Mouse (Mus musculus): ENCODE results near the gene Ctr9. TPM values are rescaled to one million over a fixed set of nuclear protein-coding genes. Genes with fewer than 3 reads are reported as not detected.
A peak's percentile ranks its signal among the peaks of the same experiment; 100 is the strongest.

The Ctr9 gene
- total RNA-seq, 2 experiments from 2014 or later, result 48.2 to 58.8 TPM

DNA sequence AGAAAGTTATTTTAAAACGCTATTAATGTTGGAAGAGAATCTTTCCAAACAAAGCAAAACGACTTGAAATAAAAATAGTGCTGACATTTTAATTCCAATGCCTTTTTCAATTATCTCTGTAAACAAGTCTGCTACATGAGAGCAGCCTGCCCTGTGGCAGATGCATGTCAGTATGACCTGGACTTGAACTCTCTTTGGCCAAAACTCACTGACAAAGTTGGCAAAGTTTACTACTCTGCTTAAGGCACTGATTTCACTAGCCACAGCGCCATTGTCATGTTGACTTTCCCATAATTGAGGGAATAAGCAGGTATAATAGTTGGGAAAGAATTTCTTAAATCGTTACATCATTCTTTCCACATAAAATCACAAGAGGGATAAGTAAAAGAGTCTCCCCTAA is 7.9 kb upstream of the Ctr9 start:
- intact Hi-C loops (cut with DNase I), result no loop called here
- DNase-seq (ENCODE audit: extremely low spot score in 1 of 2, low spot score in 2 of 2), result no peak

DNA sequence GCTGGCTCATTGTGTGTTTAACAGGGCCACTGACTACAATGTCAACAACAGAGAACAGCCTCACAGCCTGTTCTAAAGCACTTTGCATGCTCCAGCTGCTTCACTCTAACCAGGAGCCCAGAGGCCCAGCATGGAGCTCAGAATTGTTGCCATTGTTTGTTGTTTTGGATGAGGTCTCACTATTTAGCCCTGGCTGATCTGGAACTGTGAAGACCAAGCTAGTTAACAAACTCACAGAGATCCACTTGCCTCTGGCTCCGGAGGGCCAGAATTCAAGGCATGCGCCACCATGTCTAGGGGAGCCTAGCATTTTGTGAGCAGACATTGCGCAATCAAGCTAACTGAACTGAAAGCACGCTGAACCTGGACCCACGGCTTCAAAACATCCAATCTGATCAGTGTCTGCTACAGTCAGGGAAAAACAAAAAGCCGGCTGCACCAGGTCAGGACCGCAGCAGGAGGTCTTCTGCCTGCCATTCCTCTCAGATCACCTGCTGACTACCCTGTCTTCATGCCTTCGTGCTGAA is 4.6 kb upstream of the Ctr9 start:
- intact Hi-C loops (cut with DNase I), result no loop called here
- no peak for DNase-seq (ENCODE audit: extremely low spot score in 1 of 2, low spot score in 2 of 2)

DNA sequence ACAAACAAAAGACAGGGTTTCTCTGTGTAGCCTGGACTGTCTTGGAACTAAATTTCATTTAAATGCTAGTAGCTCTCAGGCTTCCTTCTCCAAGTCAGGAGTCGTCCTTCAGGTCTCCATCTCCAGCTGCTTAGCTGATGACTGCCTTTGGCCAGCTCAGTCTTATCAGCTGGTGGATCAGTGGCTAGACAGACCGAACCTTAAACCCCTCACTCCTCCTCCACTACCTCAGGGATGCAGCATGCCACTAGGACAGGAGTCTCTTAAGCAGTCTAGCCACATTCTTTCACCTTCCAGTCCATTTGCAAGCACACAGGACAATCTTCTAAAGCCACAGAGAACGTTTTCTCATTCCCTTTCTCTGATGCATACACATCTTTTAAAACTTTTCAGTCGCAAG is 3.8 kb upstream of the Ctr9 start:
- intact Hi-C loops (cut with DNase I), result no loop called here
- no peak for DNase-seq (ENCODE audit: extremely low spot score in 1 of 2, low spot score in 2 of 2)

DNA sequence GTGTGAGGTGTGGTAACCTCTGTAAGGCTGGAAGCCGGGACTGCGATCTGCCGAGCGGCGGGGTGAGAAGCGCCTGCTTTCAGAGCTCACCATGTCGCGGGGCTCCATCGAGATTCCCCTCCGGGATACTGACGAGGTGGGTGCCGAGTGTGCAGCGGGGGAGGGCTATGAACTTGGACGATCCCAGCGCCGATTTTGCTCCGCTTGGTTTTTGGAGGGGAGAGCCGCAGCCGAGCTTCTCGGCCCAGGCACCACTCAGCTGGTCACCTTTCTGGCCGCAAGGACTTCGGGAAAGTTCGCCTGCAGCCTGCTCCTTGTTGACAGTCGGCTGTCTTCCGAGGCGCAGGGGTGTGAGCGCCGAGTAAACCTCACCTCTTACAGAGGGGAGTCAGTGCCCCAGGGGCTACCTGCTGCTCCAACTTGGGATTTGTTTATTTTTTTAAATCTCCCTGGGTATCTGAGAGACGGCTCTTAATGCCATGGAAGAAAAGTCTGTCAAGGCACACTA is 349 bp downstream of the Ctr9 start:
- intact Hi-C loops (cut with DNase I), result no loop called here
- no peak for DNase-seq (ENCODE audit: extremely low spot score in 1 of 2, low spot score in 2 of 2)

DNA sequence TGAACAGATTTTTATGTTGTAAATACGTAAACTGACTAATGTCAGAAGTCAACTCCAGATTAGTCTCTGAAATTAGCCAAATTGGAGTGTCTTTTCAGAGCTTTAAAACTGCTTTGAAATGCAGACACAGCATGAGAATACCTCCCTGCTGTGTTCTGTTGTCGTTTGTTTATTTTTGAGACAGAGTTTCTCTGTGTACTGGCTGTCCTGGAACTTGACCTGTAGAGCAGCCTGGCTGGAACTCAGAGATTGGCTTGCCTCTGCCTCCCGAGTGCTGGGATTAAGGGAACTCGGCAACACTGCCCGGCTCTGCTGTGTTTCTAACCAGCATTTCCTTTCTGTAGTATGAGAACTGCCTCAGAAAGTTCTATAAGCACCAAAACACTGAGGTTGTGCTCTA is 20.2 kb downstream of the Ctr9 start:
- DNase-seq (ENCODE audit: extremely low spot score in 1 of 2, low spot score in 2 of 2), result no peak
- intact Hi-C loops (cut with DNase I), result no loop called here

DNA sequence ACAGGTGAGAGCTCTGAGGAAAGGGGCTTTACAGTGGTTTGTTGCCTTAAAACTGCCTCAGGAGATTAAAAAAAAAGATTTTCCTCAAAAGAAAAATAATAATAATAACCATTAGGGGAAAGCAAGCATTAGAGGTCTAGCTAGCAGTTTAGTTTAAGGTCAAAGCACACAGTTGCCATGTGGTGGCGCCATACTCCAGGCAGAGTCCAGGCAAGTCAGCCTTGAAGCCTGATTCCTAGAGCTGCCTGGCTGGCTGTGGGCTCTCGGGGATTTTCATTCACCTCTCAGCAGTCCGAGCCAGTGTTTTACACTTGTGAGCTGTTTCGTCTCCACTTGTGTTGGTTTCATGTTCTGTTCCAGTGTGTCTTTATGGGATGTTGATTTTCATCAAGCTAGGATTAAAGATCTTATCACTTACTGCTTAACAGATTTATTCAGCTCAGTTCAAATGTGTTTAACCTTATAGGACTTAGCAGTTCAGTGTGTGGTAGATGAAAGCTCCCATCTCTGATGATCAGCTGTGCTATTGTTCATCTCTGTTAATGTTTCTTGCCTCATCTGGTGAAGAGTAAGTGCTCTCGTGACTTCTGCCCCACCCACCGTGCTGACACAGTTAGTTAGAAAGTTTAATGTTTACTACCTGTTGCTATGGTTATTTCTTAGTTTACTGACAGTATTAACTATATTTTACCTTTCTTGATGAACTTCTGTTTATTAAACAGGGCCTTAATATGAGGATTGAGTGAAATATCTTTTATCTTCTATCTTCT is 21.1 kb downstream of the Ctr9 start:
- intact Hi-C loops (cut with DNase I), result loop anchor here (10.0 kb wide), 1 partner anchor 915 kb away; no protein-coding TSS in a partner anchor
- peak in 1 of 2 experiments; percentile 71 for DNase-seq (ENCODE audit: extremely low spot score in 1 of 2, low spot score in 2 of 2)

DNA sequence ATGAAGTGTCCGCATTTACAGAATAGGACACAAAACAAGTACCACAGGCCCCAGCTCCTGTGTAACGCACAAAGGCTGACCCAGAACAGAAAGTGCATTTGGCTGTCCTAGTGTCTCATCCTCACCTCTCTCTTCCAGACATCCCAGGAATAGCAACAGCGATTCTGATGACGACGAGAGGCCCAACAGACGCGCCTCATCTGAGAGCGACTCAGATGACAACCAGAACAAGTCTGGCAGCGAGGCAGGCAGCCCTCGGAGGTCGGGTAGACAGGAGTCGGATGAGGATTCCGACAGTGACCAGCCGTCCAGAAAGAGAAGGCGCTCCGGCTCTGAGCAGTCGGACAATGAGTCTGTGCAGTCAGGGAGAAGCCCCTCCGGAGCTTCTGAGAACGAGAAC is 26.5 kb downstream of the Ctr9 start:
- intact Hi-C loops (cut with DNase I), result loop anchor here (10.0 kb wide), 1 partner anchor 910 kb away; no protein-coding TSS in a partner anchor

DNA sequence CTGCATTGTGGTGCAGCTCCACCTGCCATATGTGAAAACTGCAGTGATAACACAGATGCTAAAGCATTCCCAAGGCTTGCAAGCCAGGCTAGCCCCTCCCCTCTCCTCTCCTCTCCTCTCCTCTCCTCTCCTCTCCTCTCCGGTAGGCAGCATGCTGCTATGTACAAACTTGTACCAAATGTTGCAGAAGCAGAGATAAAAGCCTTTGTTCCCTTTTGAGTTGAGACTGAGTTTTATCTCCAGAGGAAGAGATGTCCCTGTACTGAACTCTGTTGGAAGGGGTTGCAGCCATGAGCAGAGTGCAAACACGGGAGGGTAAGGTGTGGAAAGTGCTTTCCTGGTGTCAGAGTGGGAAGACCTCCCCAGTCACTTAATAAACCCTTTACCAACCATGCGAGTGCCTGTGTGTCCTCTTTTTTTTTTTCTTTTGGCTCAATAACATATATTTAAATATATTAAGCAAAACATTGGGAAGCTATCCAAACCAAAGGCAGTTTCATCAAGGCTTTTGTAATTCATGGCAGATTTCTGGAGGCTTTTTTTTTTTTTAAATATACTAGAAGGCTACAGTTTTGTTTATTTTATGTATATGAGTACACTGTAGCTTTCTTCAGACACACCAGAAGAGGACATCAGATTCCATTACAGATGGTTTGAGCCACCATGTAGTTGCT is 27.4 kb downstream of the Ctr9 start:
- intact Hi-C loops (cut with DNase I), result loop anchor here (10.0 kb wide), 1 partner anchor 909 kb away; no protein-coding TSS in a partner anchor
- no peak for DNase-seq (ENCODE audit: extremely low spot score in 1 of 2, low spot score in 2 of 2)

More for the DNA sequence above, 26.5 kb downstream of the Ctr9 start:
- no peak for DNase-seq (ENCODE audit: extremely low spot score in 1 of 2, low spot score in 2 of 2)

DNA sequence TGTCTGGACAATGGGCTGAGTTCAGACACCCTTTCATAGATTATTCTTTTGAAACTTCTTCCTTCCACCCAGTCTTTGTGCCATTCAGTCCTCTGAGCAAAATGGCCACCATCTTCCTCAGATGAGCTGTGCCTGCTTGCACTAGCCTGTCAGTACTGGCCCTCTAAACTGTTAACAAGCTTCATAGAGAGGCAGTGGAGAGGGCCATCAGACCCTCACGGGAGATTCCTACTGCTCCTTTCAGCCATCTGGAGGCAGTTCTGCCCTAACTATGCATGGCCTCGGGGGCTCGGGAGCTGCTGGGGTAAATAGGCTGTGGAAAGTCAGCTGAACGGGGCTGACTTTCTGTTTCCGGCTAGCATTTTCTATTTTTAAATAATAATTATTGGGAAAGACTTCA is 30.8 kb downstream of the Ctr9 start:
- DNase-seq (ENCODE audit: extremely low spot score in 1 of 2, low spot score in 2 of 2), result no peak
- intact Hi-C loops (cut with DNase I), result loop anchor here (10.0 kb wide), 1 partner anchor 905 kb away; no protein-coding TSS in a partner anchor

DNA sequence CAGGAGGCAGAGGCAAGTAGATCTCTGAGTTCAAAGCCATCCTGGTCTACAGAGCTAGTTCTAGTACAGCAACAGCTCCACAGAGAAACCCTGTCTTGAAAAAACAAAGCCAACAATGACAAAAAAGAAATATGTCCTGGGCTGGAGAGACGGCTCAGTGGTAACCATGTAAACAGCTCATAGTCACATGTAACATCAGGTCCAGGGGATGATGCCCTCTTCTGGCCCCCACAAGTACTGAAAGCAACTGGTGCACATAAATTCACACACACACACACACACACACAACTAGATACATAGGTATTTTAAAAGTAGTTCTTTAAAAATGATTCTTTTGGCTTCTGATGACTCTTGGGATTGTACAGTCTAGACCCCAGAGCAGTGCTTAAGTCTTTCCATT is 34.2 kb downstream of the Ctr9 start:
- no peak for DNase-seq (ENCODE audit: extremely low spot score in 1 of 2, low spot score in 2 of 2)
- intact Hi-C loops (cut with DNase I), result no loop called here

DNA sequence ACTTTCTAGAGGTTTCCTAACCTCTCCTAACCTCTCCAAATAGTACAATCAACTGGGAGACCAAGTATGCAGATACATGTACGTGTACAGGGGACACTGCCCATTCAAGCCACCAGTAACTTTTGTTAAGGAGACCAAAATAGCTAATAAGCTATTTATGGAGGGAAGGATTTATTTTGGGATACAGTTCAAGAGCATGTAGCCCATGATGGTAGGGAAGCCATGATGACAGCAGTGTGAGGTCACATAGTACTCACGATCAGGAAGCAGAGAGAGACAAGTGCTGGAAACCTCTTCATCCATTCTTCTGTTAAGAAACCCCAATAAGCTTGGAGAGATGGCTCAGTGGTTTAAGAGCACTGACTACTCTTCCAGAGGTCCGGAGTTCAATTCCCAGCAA is 39.4 kb downstream of the Ctr9 start:
- intact Hi-C loops (cut with DNase I), result no loop called here

DNA sequence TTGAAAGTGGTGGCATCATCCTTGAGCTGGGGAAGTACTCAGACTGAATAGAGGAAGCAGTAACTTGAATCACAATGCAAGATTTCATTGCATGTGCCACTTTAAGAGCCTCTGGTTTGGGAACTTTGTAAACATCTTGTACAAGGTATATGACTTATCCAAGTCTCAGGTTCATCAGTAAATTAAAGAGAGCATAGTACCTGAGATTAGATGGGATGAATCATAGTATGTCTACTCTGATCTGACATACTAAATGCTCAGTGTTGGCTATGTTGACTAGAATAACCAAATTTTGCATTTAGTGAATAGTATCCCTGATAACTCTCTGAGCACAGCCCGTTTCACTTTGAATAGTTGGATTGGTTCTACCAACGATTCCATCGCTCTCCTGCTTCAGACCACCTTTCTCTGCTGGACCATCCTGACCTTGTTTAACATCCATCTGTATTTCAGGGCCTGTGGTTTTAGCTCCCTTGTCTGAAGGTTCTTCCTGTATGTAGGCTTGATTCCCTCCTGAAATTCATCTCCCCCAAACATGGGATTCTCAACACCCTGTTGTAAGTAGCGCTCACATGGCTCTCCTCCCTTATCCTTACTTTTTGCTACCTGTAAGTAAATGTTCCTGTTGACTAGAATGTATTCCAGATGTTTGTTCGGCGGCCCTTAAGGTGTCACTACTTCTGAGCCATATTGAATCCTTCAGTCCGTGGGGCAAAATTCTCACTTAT is 40.9 kb downstream of the Ctr9 start:
- intact Hi-C loops (cut with DNase I), result no loop called here

More for the DNA sequence above, 39.4 kb downstream of the Ctr9 start:
- no peak for DNase-seq (ENCODE audit: extremely low spot score in 1 of 2, low spot score in 2 of 2)

DNA sequence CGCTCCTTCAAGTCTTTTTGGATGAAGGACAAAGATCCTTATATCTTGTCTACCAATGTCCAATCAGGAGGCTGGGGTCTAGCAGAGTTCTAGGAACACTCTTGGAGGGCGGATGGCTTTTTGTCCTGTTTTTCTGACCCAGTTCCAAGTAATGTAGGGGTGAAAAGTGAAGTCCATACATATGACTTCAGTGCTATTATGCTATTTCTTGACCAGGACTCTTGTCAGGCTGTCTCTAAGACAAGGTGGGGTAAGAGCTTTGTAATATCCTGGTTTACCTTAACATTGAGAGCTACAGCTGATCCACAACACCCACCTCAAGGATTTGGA is 41.4 kb downstream of the Ctr9 start:
- intact Hi-C loops (cut with DNase I), result no loop called here
- no peak for DNase-seq (ENCODE audit: extremely low spot score in 1 of 2, low spot score in 2 of 2)

More for the DNA sequence above, 40.9 kb downstream of the Ctr9 start:
- no peak for DNase-seq (ENCODE audit: extremely low spot score in 1 of 2, low spot score in 2 of 2)

DNA sequence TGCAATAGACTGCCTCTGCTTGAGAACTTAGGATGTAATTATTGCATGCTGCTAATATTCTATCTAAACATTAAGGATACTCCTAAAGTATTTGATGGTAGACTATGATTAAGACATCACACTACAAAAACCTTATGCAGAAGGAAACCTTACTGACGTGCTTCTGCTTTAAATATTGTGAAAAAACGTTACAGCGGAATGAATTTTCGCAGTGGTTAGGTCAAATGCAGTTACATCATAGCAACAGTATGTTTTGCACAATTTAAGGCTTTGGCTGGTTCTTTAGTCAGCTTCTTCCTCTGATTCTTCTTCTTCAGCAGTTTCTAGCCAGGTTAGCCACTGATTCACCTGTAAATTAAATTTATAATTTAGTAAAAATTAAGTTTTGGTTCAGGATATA is 43.7 kb downstream of the Ctr9 start:
- intact Hi-C loops (cut with DNase I), result no loop called here
- no peak for DNase-seq (ENCODE audit: extremely low spot score in 1 of 2, low spot score in 2 of 2)

DNA sequence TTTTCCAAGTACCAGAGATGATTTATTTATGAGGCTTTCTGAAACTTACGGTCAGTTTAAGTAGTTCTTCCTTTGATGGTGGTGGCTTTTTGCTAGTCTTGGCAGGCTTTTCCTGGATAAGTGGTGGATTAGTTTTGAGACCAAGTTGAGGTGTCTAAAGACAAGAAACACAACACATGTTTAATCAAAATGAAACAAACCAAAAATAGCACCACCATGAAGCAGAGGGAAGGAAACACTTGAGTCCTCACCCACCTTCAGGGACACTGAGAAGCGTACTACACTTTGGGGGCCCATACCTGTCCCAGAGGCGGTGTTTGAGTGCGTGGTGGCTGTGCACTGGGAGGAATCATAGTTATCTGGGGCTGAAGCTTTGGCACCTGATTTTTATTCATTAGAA is 46.5 kb downstream of the Ctr9 start:
- intact Hi-C loops (cut with DNase I), result no loop called here
- no peak for DNase-seq (ENCODE audit: extremely low spot score in 1 of 2, low spot score in 2 of 2)

DNA sequence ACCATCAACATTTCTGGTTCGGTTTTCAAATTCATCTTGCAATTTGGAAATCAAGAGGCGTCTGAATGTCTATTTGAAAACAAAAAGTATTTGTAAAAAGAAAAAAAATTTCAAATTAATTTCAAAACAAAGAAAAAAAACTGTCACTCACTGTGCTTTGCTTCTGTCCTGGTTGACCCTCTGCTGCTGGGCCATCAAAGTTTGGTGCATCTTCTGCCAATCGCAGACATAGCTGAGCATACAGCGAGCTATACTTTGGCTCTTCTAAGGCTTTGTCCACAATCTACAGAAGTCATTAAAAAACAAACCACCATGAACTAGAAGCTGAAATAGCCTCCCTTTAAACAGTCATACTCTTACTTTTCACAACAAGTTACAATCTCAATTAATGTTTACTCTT is 49.5 kb downstream of the Ctr9 start:
- no peak for DNase-seq (ENCODE audit: extremely low spot score in 1 of 2, low spot score in 2 of 2)
- intact Hi-C loops (cut with DNase I), result no loop called here

DNA sequence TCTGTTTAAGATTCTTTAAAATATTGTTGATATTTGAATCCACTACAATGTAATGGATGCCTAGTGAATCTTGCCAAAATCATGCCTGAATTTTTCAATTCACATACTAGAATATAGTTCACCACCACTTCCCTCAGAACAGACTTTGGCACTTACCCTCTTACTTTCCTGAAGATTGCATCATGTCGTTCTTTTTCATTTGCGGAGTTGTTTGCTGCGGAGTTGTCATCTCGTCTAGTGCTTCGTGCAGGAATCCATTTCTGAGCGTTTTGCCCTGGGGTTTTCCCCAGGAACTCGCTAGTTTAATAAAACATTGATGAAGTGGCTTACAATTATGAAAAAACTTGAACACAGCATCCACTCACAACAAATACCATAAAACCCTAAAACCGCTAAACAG is 51.3 kb downstream of the Ctr9 start:
- intact Hi-C loops (cut with DNase I), result loop anchor here (5.0 to 10.0 kb wide), 2 partner anchors 77 to 165 kb away; no protein-coding TSS in a partner anchor
- no peak for DNase-seq (ENCODE audit: extremely low spot score in 1 of 2, low spot score in 2 of 2)

DNA sequence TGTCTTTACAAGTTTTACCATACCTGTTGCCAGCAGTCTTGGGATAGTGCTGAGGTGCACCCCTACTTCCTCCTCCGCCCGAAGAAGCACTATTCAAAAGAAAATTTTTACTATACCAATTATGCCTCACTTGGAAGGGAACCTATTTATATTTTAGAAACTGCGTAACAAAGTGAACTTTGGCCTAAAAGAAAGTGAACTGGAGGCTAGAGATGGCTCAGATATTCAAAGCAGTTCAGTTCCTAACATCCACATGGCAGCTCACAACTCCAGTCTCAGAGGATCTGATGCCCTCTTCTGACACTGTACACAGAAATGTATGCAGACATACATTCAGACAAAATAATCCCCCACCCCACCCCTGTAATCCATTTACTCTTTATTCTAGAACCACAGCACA is 52.1 kb downstream of the Ctr9 start:
- intact Hi-C loops (cut with DNase I), result loop anchor here (5.0 to 10.0 kb wide), 2 partner anchors 76 to 164 kb away; no protein-coding TSS in a partner anchor
- DNase-seq (ENCODE audit: extremely low spot score in 1 of 2, low spot score in 2 of 2), result no peak
